Mouse (Mus musculus): ENCODE measurements around the gene Trim16.

Trim16 gene

GRCm38 (mm10) chr11:62830387-62830786 lies 10.4 kb downstream of the Trim16 start:
- DNase-seq (ENCODE audit: low spot score in 2 of 2) = no peak

- DNase-seq (ENCODE audit: low spot score in 2 of 2) = no peak
Measured at GRCm38 (mm10) chr11:62831906-62832305, 11.9 kb downstream of the Trim16 start.

- DNase-seq (ENCODE audit: low spot score in 2 of 2) = no peak
Measured at GRCm38 (mm10) chr11:62844562-62844961, 24.5 kb downstream of the Trim16 start.

GRCm38 (mm10) chr11:62845730-62846129 lies 25.7 kb downstream of the Trim16 start:
- DNase-seq (ENCODE audit: low spot score in 2 of 2) = no peak

GRCm38 (mm10) chr11:62846961-62847654 lies 27.1 kb downstream of the Trim16 start, which contains the start of gene Fbxw10:
Fbxw10 (plus strand) TSS chr11:62847069.
- peak; percentile 2 to 29 for DNase-seq (ENCODE audit: low spot score in 2 of 2)

GRCm38 (mm10) chr11:62847655-62848191 lies 27.7 kb downstream of the Trim16 start:
- peak in 1 of 2 experiments; percentile 4 for DNase-seq (ENCODE audit: low spot score in 2 of 2)

- DNase-seq (ENCODE audit: low spot score in 2 of 2) = no peak
Measured at GRCm38 (mm10) chr11:62848301-62848700, 28.3 kb downstream of the Trim16 start.

GRCm38 (mm10) chr11:62851199-62851598 lies 31.2 kb downstream of the Trim16 start:
- peak in 1 of 2 experiments; percentile 28 for DNase-seq (ENCODE audit: low spot score in 2 of 2)

GRCm38 (mm10) chr11:62853334-62853733 lies 33.3 kb downstream of the Trim16 start:
- no peak for DNase-seq (ENCODE audit: low spot score in 2 of 2)

- DNase-seq (ENCODE audit: low spot score in 2 of 2) = no peak
Measured at GRCm38 (mm10) chr11:62865562-62865961, 45.5 kb downstream of the Trim16 start.

GRCm38 (mm10) chr11:62866685-62867084 lies 46.7 kb downstream of the Trim16 start:
- DNase-seq (ENCODE audit: low spot score in 2 of 2) = no peak

GRCm38 (mm10) chr11:62869201-62869600 lies 49.2 kb downstream of the Trim16 start:
- DNase-seq (ENCODE audit: low spot score in 2 of 2) = no peak

- DNase-seq (ENCODE audit: low spot score in 2 of 2) = no peak
Measured at GRCm38 (mm10) chr11:62869715-62870371, 49.8 kb downstream of the Trim16 start.

- DNase-seq (ENCODE audit: low spot score in 2 of 2) = no peak
Measured at GRCm38 (mm10) chr11:62873479-62873878, 53.4 kb downstream of the Trim16 start.

- no peak for DNase-seq (ENCODE audit: low spot score in 2 of 2)
Measured at GRCm38 (mm10) chr11:62875696-62876095, 55.7 kb downstream of the Trim16 start.

- no peak for DNase-seq (ENCODE audit: low spot score in 2 of 2)
Measured at GRCm38 (mm10) chr11:62876445-62876844, 56.4 kb downstream of the Trim16 start.

- no peak for DNase-seq (ENCODE audit: low spot score in 2 of 2)
Measured at GRCm38 (mm10) chr11:62877391-62877790, 57.4 kb downstream of the Trim16 start.

- no peak for DNase-seq (ENCODE audit: low spot score in 2 of 2)
Measured at GRCm38 (mm10) chr11:62878728-62879127, 58.7 kb downstream of the Trim16 start.

- peak; percentile 96 to 97 for DNase-seq (ENCODE audit: low spot score in 2 of 2)
Measured at GRCm38 (mm10) chr11:62879220-62880048, 59.4 kb downstream of the Trim16 start, which contains the start of gene Tvp23b. Tvp23b (plus strand) TSS chr11:62879455.

- no peak for DNase-seq (ENCODE audit: low spot score in 2 of 2)
Measured at GRCm38 (mm10) chr11:62883407-62883806, 63.4 kb downstream of the Trim16 start.

- no peak for DNase-seq (ENCODE audit: low spot score in 2 of 2)
Measured at GRCm38 (mm10) chr11:62885323-62885722, 65.3 kb downstream of the Trim16 start.

GRCm38 (mm10) chr11:62890796-62891195 lies 70.8 kb downstream of the Trim16 start:
- no peak for DNase-seq (ENCODE audit: low spot score in 2 of 2)

All from frontal cortex, postnatal 36 days (tissue).